Mouse (Mus musculus): ENCODE measurements at regions not wholly inside any gene's neighbourhood (a gene's known extent, or its start where the extent isn't known, plus 50 kb on each side); places are given as distances from the start of the nearest gene placed in this dataset.

GRCm38 (mm10) chr15:31707416-31707815, 105.8 kb downstream of the Fam173b start:
- TF ChIP-seq CTCF (IDR thresholded peaks at IDR 0.05; ENCODE audit: low read depth) (no peak), EP300 (IDR thresholded peaks at IDR 0.05; ENCODE audit: low read depth) (no peak)

All from heart, postnatal 0 days (tissue).